Mouse (Mus musculus) stomach, postnatal 0 days (tissue): Measurements from ENCODE around the gene Ly86. TPM values are rescaled to one million over a fixed set of nuclear protein-coding genes. Genes with fewer than 3 reads are reported as not detected.

Source experiments
- ATAC-seq: fragments of 200-750 bp; cut with Nextera tagmentation; 2 replicates; pipeline ENCODE4 v1.8.0; 2017; ENCODE audit not compliant: low FRiP score, low TSS enrichment
- DNase-seq: peaks from one replicate; pipeline ENCODE4 v3.0.0-alpha.2; 2016; ENCODE audit warnings: low spot score
- H3K27ac ChIP-seq: fragments of 300-500 bp; sonication (generic); replicated peaks from 2 replicates; pipeline ENCODE4 v1.5.1; 2014; ENCODE audit warnings: mild to moderate bottlenecking, control low read depth
- H3K27me3 ChIP-seq: fragments of 300-500 bp; sonication (generic); 2 replicates; pipeline ENCODE4 v1.6.1; 2014; ENCODE audit warnings: low read length; ENCODE audit not compliant: control insufficient read depth, insufficient read depth
- H3K36me3 ChIP-seq: fragments of 300-500 bp; sonication (generic); 2 replicates; pipeline ENCODE4 v1.6.1; 2014; ENCODE audit warnings: low read length, mixed read lengths; ENCODE audit not compliant: control insufficient read depth, insufficient read depth
- H3K4me1 ChIP-seq: fragments of 300-500 bp; sonication (generic); replicated peaks from 2 replicates; pipeline ENCODE4 v1.6.1; 2014; ENCODE audit warnings: antibody characterized with exemption; ENCODE audit not compliant: control insufficient read depth, insufficient read depth
- H3K4me2 ChIP-seq: fragments of 300-500 bp; sonication (generic); replicated peaks from 2 replicates; pipeline ENCODE4 v1.6.1; 2014; ENCODE audit warnings: low read depth, mild to moderate bottlenecking, control low read depth, moderate library complexity
- H3K4me3 ChIP-seq: fragments of 300-500 bp; sonication (generic); 2 replicates; pipeline ENCODE4 v1.5.1; 2014; ENCODE audit warnings: low read depth, low read length, control low read depth
- H3K9ac ChIP-seq: fragments of 300-500 bp; sonication (generic); 2 replicates; pipeline ENCODE4 v1.6.1; 2014; ENCODE audit warnings: mild to moderate bottlenecking, low read length, control low read depth, mixed read lengths
- H3K9me3 ChIP-seq: fragments of 300-500 bp; sonication (generic); 2 replicates; pipeline ENCODE4 v1.6.1; 2016; ENCODE audit warnings: low read length; ENCODE audit not compliant: control insufficient read depth
- CTCF ChIP-seq: IDR thresholded peaks from 2 replicates; pipeline ENCODE4 v1.5.1; 2016; ENCODE audit warnings: antibody characterized with exemption, low read depth, mild to moderate bottlenecking, moderate library complexity
- EP300 ChIP-seq: optimal IDR thresholded peaks from 2 replicates; pipeline ENCODE3; 2016; ENCODE audit warnings: antibody characterized with exemption
- WGBS: fragments of 180-500 bp; shearing (Covaris S2); extraction: QIAGEN DNeasy Blood & Tissue Kit; methylation state at CpG from one replicate; pipeline ENCODE4 v1.1.7; 2014; 5-methylcytosine and 5-hydroxymethylcytosine counted together
- polyA plus RNA-seq: library from polyadenylated mRNA; unstranded; fragments of >200 nt; fragmentation: Nextera tagmentation; extraction: Ambion mirVana; gene quantifications from 2 replicates; pipeline ENCODE4 v1.2.1, GENCODE M21; 2015

Ly86 gene
- polyA plus RNA-seq, 1 experiment from 2014 or later, result 7.4 TPM

GRCm38 (mm10) chr13:37440593-37441307 lies 95.7 kb downstream of the Ly86 start:
- 46% methylated on average over 11 of the region's 11 CpGs for WGBS
- no peaks in the 10 kb centered on the region for H3K27me3 ChIP-seq
- no peak for TF ChIP-seq CTCF
- TF ChIP-seq EP300, result no peak
- no peak for DNase-seq
- no peaks in the 10 kb centered on the region for H3K9me3 ChIP-seq
- H3K4me1 ChIP-seq, result 0 out of 2 replicates have a peak, but pooled peaks cover 2% of the 10 kb centered on the region
- H3K27ac ChIP-seq, result no peak overlapping the region; the same call in 1 of the 2 replicates
- no peak overlapping the region for H3K4me3 ChIP-seq
- H3K36me3 ChIP-seq, result no peaks in the 10 kb centered on the region
- ATAC-seq, result peak; percentile 57
- no peak overlapping the region for H3K4me2 ChIP-seq
- H3K9ac ChIP-seq, result no peak overlapping the region

- no peak for DNase-seq
- H3K4me1 ChIP-seq, result 0 out of 2 replicates have a peak, but pooled peaks cover 2% of the 10 kb centered on the region
- no peak overlapping the region for H3K4me2 ChIP-seq
- no peaks in the 10 kb centered on the region for H3K9me3 ChIP-seq
- no peak overlapping the region for H3K4me3 ChIP-seq
- H3K27ac ChIP-seq, result no peak overlapping the region
- H3K36me3 ChIP-seq, result no peaks in the 10 kb centered on the region
- H3K9ac ChIP-seq, result no peak overlapping the region
- 50% methylated on average over 4 of the region's 4 CpGs for WGBS
- H3K27me3 ChIP-seq, result no peaks in the 10 kb centered on the region
- no peak for TF ChIP-seq CTCF
- TF ChIP-seq EP300, result no peak
- no peak for ATAC-seq
Measured at GRCm38 (mm10) chr13:37442058-37442457, 97.0 kb downstream of the Ly86 start.

GRCm38 (mm10) chr13:37442531-37442930 lies 97.5 kb downstream of the Ly86 start:
- H3K4me2 ChIP-seq, result no peak overlapping the region
- no peak overlapping the region for H3K9ac ChIP-seq
- ATAC-seq (no peak), DNase-seq (no peak)
- no peaks in the 10 kb centered on the region for H3K9me3 ChIP-seq
- H3K36me3 ChIP-seq, result no peaks in the 10 kb centered on the region
- H3K4me1 ChIP-seq, result 0 out of 2 replicates have a peak, but pooled peaks cover 2% of the 10 kb centered on the region
- no peak for TF ChIP-seq EP300
- TF ChIP-seq CTCF, result no peak
- H3K4me3 ChIP-seq, result no peak overlapping the region
- no peak overlapping the region for H3K27ac ChIP-seq
- WGBS, result 64% methylated on average over 7 of the region's 7 CpGs
- no peaks in the 10 kb centered on the region for H3K27me3 ChIP-seq

- WGBS, result 74% methylated on average over 16 of the region's 16 CpGs
- Histone ChIP-seq H3K4me3 (no peak overlapping the region), H3K9me3 (no peaks in the 10 kb centered on the region), H3K36me3 (no peaks in the 10 kb centered on the region), H3K27ac (no peak overlapping the region), H3K4me1 (no peaks in the 10 kb centered on the region), H3K27me3 (no peaks in the 10 kb centered on the region), H3K9ac (no peak overlapping the region), H3K4me2 (no peak overlapping the region)
- TF ChIP-seq EP300, result no peak
- TF ChIP-seq CTCF, result no peak
- DNase-seq, result no peak
- 0 out of 2 replicates have a peak, but pooled peaks have one; percentile 35 for ATAC-seq
Measured at GRCm38 (mm10) chr13:37446699-37447258, 101.8 kb downstream of the Ly86 start.

- ATAC-seq, result no peak
- Histone ChIP-seq H3K4me2 (no peak overlapping the region), H3K4me3 (no peak overlapping the region), H3K4me1 (peaks cover 6% of the 10 kb centered on the region; the same call in 1 of the 2 replicates), H3K36me3 (no peaks in the 10 kb centered on the region), H3K9ac (no peak overlapping the region), H3K9me3 (no peaks in the 10 kb centered on the region), H3K27me3 (no peaks in the 10 kb centered on the region), H3K27ac (no peak overlapping the region)
- DNase-seq, result no peak
- no peak for TF ChIP-seq EP300
- TF ChIP-seq CTCF, result no peak
- WGBS, result 84% methylated on average over 5 of the region's 5 CpGs
Measured at GRCm38 (mm10) chr13:37451021-37451420, 106.0 kb downstream of the Ly86 start.

GRCm38 (mm10) chr13:37451471-37451870 lies 106.5 kb downstream of the Ly86 start:
- Histone ChIP-seq H3K9ac (no peak overlapping the region), H3K27ac (peak overlapping the region; percentile 8; the same call in 1 of the 2 replicates), H3K9me3 (no peaks in the 10 kb centered on the region), H3K4me1 (peaks cover 7% of the 10 kb centered on the region; the same call in 1 of the 2 replicates), H3K36me3 (no peaks in the 10 kb centered on the region), H3K4me2 (no peak overlapping the region), H3K4me3 (no peak overlapping the region), H3K27me3 (no peaks in the 10 kb centered on the region)
- DNase-seq (no peak), ATAC-seq (no peak)
- no peak for TF ChIP-seq EP300
- TF ChIP-seq CTCF, result no peak
- WGBS, result 57% methylated on average over 3 of the region's 3 CpGs
